Mouse (Mus musculus): Measurements from ENCODE around the gene Pim3. TPM values are rescaled to one million over a fixed set of nuclear protein-coding genes. Genes with fewer than 3 reads are reported as not detected.

The Pim3 gene
- polyA plus RNA-seq, 1 experiment from 2014 or later = 46.2 TPM

DNA sequence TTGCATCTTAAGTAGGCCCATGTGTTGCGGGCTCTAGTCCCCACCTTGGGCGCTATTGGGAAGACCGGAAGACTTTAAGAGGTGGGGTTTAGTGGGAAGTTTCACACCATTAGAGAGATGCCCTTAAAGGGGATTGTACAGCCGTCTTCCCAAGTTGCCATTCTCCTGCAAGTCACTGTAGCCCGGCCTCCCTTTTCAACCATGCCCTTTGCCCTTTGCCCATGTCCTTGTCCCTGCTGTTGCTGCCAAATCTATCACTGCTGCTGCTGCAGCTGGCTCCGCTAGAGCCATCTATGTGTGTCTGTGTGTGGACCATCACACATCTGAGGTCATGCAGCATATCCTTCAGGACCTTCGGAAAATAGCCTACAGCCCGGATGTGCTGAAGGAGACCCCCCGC lies 29.4 kb upstream of the Pim3 start:
- Histone ChIP-seq H3K36me3 (ENCODE audit: control insufficient read depth, insufficient read depth, low read length) (no peaks in the 10 kb centered on the region), H3K9me3 (ENCODE audit: control insufficient read depth, low read length) (no peaks in the 10 kb centered on the region), H3K27me3 (ENCODE audit: control insufficient read depth, insufficient read depth, low read length) (no peaks in the 10 kb centered on the region), H3K27ac (ENCODE audit: low read depth, low read length) (no peak overlapping the region), H3K4me2 (replicated peaks; ENCODE audit: low read depth, low read length) (no peak overlapping the region), H3K4me1 (ENCODE audit: control insufficient read depth, insufficient read depth, low read length) (peaks cover 7% of the 10 kb centered on the region; the same call in 1 of the 2 replicates), H3K9ac (ENCODE audit: low read depth, low read length) (no peak overlapping the region), H3K4me3 (ENCODE audit: low read length) (no peak overlapping the region)
- ATAC-seq (ENCODE audit: low FRiP score, low TSS enrichment) = no peak
- 73% methylated on average over 9 of the region's 9 CpGs for WGBS

DNA sequence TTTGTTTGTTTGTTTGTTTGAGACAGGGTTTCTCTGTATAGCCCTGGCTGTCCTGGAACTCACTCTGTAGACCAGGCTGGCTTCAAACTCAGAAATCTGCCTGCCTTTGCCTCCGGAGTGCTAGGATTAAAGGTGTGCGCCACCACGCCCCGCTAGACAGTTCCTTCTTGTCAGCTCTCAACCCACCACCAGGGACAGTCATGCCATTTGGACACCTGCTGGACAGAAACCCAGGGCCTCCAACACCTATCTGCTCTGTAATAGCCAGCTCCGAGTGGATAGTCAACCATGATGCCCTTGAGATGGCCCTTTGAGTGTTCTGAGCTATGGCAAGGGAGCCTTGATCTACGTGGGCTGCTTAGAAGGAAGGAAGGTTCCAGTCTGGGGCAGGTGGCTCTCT lies 26.0 kb upstream of the Pim3 start:
- Histone ChIP-seq H3K36me3 (ENCODE audit: control insufficient read depth, insufficient read depth, low read length) (no peaks in the 10 kb centered on the region), H3K4me3 (ENCODE audit: low read length) (no peak overlapping the region), H3K4me1 (ENCODE audit: control insufficient read depth, insufficient read depth, low read length) (peaks cover 17% of the 10 kb centered on the region), H3K4me2 (replicated peaks; ENCODE audit: low read depth, low read length) (no peak overlapping the region), H3K9ac (ENCODE audit: low read depth, low read length) (no peak overlapping the region), H3K27me3 (ENCODE audit: control insufficient read depth, insufficient read depth, low read length) (no peaks in the 10 kb centered on the region), H3K27ac (ENCODE audit: low read depth, low read length) (no peak overlapping the region), H3K9me3 (ENCODE audit: control insufficient read depth, low read length) (no peaks in the 10 kb centered on the region)
- no peak for ATAC-seq (ENCODE audit: low FRiP score, low TSS enrichment)
- 80% methylated on average over 6 of the region's 6 CpGs for WGBS

DNA sequence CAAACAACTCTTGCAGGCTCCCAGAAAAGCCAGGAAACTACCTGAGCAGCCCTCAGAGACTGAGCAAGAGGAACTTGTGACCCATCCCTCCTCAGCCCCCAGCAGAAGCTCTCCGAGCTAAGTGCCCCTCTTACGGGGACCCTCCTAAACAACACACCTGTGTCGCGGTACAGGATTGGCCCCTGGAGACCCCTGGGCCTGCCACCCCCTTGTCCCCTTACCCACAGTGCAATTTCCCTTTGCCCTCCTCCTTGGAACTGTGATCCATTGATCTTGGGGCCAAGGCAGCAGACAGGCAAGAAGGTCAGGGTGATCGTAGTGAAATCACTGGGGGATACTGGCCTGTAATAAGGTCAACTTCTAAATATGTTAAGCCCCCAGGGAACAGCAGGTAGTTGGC lies 25.4 kb upstream of the Pim3 start:
- no peak for ATAC-seq (ENCODE audit: low FRiP score, low TSS enrichment)
- no peaks in the 10 kb centered on the region for H3K27me3 ChIP-seq (ENCODE audit: control insufficient read depth, insufficient read depth, low read length)
- no peak overlapping the region for H3K4me3 ChIP-seq (ENCODE audit: low read length)
- no peak overlapping the region for H3K9ac ChIP-seq (ENCODE audit: low read depth, low read length)
- H3K4me1 ChIP-seq (ENCODE audit: control insufficient read depth, insufficient read depth, low read length) = peaks cover 15% of the 10 kb centered on the region
- WGBS = 52% methylated on average over 5 of the region's 5 CpGs
- no peak overlapping the region for H3K27ac ChIP-seq (ENCODE audit: low read depth, low read length)
- no peaks in the 10 kb centered on the region for H3K9me3 ChIP-seq (ENCODE audit: control insufficient read depth, low read length)
- H3K4me2 ChIP-seq (replicated peaks; ENCODE audit: low read depth, low read length) = no peak overlapping the region
- no peaks in the 10 kb centered on the region for H3K36me3 ChIP-seq (ENCODE audit: control insufficient read depth, insufficient read depth, low read length)

DNA sequence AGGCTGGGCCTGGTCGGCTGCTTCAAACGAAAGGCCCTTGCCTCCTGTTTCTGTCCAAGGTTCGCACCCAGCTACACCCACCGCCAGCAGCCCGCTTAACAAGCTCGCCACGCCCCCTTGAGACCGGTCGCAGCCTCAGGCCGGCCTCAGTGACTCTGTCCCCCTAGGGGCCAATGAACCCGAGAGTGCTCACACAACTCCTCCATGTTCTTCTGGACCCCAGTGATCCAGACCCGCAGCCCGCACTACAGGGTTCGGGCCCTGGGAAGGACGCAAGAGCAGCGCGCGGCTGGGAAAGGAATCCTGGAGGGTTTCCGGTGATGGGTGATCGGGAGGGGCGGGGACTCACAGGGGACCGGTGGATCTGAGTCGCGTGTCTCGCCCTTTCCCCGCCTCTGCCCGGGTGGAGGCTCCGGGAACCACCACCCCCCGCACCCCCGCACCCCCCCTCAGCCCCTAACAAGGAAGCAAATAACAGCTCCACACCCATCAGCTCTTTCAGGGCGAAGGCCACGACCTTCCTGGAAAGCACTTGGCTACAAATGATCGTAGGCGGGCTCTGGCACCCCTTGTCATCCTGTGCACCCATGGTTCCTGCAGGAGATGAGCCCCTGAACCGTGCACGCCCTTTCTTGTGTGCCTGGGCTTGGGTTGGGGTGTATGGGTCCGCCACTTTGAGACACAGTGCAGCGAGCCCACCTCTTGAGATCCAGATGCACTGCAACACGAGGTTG lies 24.6 kb upstream of the Pim3 start:
- H3K27me3 ChIP-seq (ENCODE audit: control insufficient read depth, insufficient read depth, low read length) = no peaks in the 10 kb centered on the region
- peaks cover 10% of the 10 kb centered on the region; the same call in 1 of the 2 replicates for H3K4me1 ChIP-seq (ENCODE audit: control insufficient read depth, insufficient read depth, low read length)
- H3K27ac ChIP-seq (ENCODE audit: low read depth, low read length) = no peak overlapping the region
- peak; percentile 42 for ATAC-seq (ENCODE audit: low FRiP score, low TSS enrichment)
- peak overlapping the region; percentile 49 for H3K4me3 ChIP-seq (ENCODE audit: low read length)
- WGBS = under 1% methylated on average over 39 of the region's 39 CpGs
- no peaks in the 10 kb centered on the region for H3K9me3 ChIP-seq (ENCODE audit: control insufficient read depth, low read length)
- H3K9ac ChIP-seq (ENCODE audit: low read depth, low read length) = peak overlapping the region; percentile 35
- no peaks in the 10 kb centered on the region for H3K36me3 ChIP-seq (ENCODE audit: control insufficient read depth, insufficient read depth, low read length)
- peak overlapping the region; percentile 70 for H3K4me2 ChIP-seq (replicated peaks; ENCODE audit: low read depth, low read length)

DNA sequence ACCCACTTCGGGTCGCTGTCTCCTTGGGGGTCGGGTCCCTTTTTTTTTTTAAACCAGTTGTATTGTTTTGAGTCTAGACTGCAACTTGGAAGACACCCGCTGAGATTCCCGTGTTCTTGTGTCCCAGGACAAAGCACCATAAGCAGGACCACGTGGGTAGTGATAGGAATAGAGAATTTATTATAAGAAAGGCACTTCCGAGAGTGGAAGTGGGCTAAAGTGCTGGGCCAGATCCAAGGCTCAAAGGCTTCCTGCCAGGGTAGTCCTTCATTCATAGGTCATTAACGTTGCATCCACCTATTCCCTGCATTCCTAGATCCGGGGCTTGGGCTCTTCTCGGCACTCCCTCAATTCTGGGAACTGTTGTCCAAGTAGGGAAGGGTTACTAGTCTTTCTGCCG lies 24.0 kb upstream of the Pim3 start:
- H3K27ac ChIP-seq (ENCODE audit: low read depth, low read length) = no peak overlapping the region

DNA sequence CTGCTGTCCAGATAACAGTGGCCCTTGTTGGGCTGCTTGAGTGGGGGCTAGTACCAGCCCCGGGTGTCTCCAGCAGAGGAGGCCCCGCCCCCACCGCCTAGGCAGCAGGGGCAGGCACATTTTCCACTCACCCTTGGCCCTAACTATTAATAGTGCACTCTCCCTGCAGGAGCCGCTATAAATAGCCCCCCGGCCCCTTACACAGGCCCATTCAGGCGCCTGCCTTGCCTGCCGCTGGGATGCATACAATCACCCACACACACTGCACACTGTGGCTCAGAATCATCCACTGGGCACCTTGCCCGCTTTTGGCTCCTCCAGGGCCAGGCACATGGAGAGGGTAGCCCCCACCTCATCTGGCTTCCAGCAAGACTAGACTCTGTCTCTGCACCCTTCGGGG lies 22.7 kb upstream of the Pim3 start:
- H3K9me3 ChIP-seq (ENCODE audit: control insufficient read depth, low read length) = no peaks in the 10 kb centered on the region
- WGBS = 32% methylated on average over 9 of the region's 9 CpGs
- H3K27ac ChIP-seq (ENCODE audit: low read depth, low read length) = peak overlapping the region; percentile 73; the same call in 1 of the 2 replicates
- peaks cover 10% of the 10 kb centered on the region; the same call in 1 of the 2 replicates for H3K4me1 ChIP-seq (ENCODE audit: control insufficient read depth, insufficient read depth, low read length)
- no peak overlapping the region for H3K4me2 ChIP-seq (replicated peaks; ENCODE audit: low read depth, low read length)
- H3K27me3 ChIP-seq (ENCODE audit: control insufficient read depth, insufficient read depth, low read length) = no peaks in the 10 kb centered on the region
- H3K4me3 ChIP-seq (ENCODE audit: low read length) = no peak overlapping the region
- H3K9ac ChIP-seq (ENCODE audit: low read depth, low read length) = 0 out of 2 replicates have a peak overlapping the region, but pooled peaks have one; percentile 28
- ATAC-seq (ENCODE audit: low FRiP score, low TSS enrichment) = peak; percentile 36
- no peaks in the 10 kb centered on the region for H3K36me3 ChIP-seq (ENCODE audit: control insufficient read depth, insufficient read depth, low read length)

More for the DNA sequence above, 24.0 kb upstream of the Pim3 start:
- no peaks in the 10 kb centered on the region for H3K9me3 ChIP-seq (ENCODE audit: control insufficient read depth, low read length)
- ATAC-seq (ENCODE audit: low FRiP score, low TSS enrichment) = no peak
- H3K4me2 ChIP-seq (replicated peaks; ENCODE audit: low read depth, low read length) = peak overlapping the region; percentile 70
- WGBS = 1% methylated on average over 11 of the region's 11 CpGs
- H3K4me1 ChIP-seq (ENCODE audit: control insufficient read depth, insufficient read depth, low read length) = peaks cover 10% of the 10 kb centered on the region; the same call in 1 of the 2 replicates
- H3K27me3 ChIP-seq (ENCODE audit: control insufficient read depth, insufficient read depth, low read length) = no peaks in the 10 kb centered on the region
- peak overlapping the region; percentile 35; the same call in 1 of the 2 replicates for H3K9ac ChIP-seq (ENCODE audit: low read depth, low read length)
- peak overlapping the region; percentile 49 for H3K4me3 ChIP-seq (ENCODE audit: low read length)
- H3K36me3 ChIP-seq (ENCODE audit: control insufficient read depth, insufficient read depth, low read length) = no peaks in the 10 kb centered on the region

DNA sequence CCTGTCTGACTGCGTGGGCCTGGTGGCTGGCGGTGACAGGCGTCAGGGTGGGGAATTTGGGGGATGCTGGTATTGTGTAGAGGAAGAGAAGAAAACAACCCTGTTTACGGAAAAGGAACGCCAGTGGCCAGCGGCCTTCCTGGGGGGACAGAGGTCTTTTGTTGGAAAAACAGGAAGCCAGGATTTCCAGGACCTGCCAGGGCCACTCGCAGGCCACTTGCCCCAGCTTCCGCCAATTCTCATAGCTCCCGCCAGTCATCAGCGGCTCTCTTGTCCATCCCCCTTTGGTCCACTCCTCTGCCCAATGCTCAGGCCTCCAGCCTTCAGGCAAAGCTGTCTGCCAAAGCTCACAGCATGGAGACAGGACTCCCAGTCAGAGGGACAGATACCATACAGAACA lies 21.9 kb upstream of the Pim3 start:
- Histone ChIP-seq H3K36me3 (ENCODE audit: control insufficient read depth, insufficient read depth, low read length) (no peaks in the 10 kb centered on the region), H3K9me3 (ENCODE audit: control insufficient read depth, low read length) (no peaks in the 10 kb centered on the region), H3K4me3 (ENCODE audit: low read length) (no peak overlapping the region), H3K4me1 (ENCODE audit: control insufficient read depth, insufficient read depth, low read length) (peaks cover 10% of the 10 kb centered on the region; the same call in 1 of the 2 replicates), H3K4me2 (replicated peaks; ENCODE audit: low read depth, low read length) (no peak overlapping the region), H3K27ac (ENCODE audit: low read depth, low read length) (peak overlapping the region; percentile 73; the same call in 1 of the 2 replicates), H3K27me3 (ENCODE audit: control insufficient read depth, insufficient read depth, low read length) (no peaks in the 10 kb centered on the region), H3K9ac (ENCODE audit: low read depth, low read length) (no peak overlapping the region)
- no peak for ATAC-seq (ENCODE audit: low FRiP score, low TSS enrichment)
- 66% methylated on average over 10 of the region's 10 CpGs for WGBS

DNA sequence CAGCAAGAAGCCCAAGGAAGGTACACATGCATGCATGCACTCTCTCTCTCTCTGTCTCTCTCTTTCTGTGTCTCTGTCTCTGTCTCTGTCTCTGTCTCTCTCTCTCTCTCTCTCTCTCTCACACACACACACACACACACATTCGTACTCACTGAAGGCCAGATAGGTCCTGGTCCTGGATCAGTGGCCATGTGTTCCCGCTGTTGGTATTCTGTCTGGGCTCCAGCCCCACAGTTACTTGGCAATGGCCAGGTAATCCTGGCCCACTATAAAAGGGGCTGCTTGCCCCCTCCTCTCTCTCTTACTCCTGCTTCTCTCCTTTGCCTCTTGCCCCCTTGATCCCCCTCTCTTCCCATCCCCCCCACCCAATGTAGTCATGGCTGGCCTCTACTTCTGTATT lies 20.8 kb upstream of the Pim3 start:
- Histone ChIP-seq H3K36me3 (ENCODE audit: control insufficient read depth, insufficient read depth, low read length) (no peaks in the 10 kb centered on the region), H3K4me2 (replicated peaks; ENCODE audit: low read depth, low read length) (no peak overlapping the region), H3K27ac (ENCODE audit: low read depth, low read length) (no peak overlapping the region), H3K9me3 (ENCODE audit: control insufficient read depth, low read length) (no peaks in the 10 kb centered on the region), H3K9ac (ENCODE audit: low read depth, low read length) (no peak overlapping the region), H3K4me3 (ENCODE audit: low read length) (no peak overlapping the region), H3K27me3 (ENCODE audit: control insufficient read depth, insufficient read depth, low read length) (no peaks in the 10 kb centered on the region), H3K4me1 (ENCODE audit: control insufficient read depth, insufficient read depth, low read length) (peaks cover 10% of the 10 kb centered on the region; the same call in 1 of the 2 replicates)
- WGBS = 91% methylated on average over 2 of the region's 2 CpGs
- no peak for ATAC-seq (ENCODE audit: low FRiP score, low TSS enrichment)

DNA sequence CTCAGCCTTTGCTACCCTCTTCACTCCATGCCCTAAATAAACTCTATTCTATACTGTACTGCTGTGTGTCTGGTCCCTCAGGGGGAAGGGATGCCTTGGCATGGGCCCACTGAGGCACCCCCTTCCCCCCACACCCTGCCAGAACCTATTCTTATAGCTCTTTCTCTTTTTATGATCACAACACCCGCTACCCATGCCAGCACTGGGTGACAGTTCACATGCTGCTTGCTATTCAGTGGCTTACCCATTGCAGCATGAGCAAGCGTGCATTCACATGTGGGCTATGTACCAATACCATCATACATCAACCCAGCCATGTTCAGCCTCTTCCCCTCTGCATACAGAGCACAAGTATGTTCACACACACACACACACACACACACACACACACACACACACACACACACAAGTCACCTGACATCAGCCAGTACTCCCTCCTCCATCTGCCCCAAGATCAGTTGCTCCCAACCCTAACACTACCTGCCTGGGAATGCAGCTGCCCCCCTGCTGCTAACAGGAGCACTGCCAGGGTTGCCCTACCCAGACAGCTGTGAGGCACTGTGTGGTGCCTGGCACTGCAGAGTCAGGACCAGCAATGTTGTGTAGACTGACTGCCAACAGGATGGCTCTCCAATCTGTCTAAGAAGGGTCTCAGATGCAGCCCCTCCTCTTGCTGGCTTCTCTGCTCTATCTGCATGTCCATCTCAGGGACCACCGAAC lies 20.2 kb upstream of the Pim3 start:
- Histone ChIP-seq H3K9ac (ENCODE audit: low read depth, low read length) (no peak overlapping the region), H3K4me1 (ENCODE audit: control insufficient read depth, insufficient read depth, low read length) (peaks cover 10% of the 10 kb centered on the region; the same call in 1 of the 2 replicates), H3K4me3 (ENCODE audit: low read length) (no peak overlapping the region), H3K36me3 (ENCODE audit: control insufficient read depth, insufficient read depth, low read length) (no peaks in the 10 kb centered on the region), H3K9me3 (ENCODE audit: control insufficient read depth, low read length) (no peaks in the 10 kb centered on the region), H3K27me3 (ENCODE audit: control insufficient read depth, insufficient read depth, low read length) (no peaks in the 10 kb centered on the region), H3K27ac (ENCODE audit: low read depth, low read length) (no peak overlapping the region), H3K4me2 (replicated peaks; ENCODE audit: low read depth, low read length) (no peak overlapping the region)
- ATAC-seq (ENCODE audit: low FRiP score, low TSS enrichment) = no peak
- 91% methylated on average over 3 of the region's 3 CpGs for WGBS
